Mouse (Mus musculus) intestine, embryonic 14.5 days (tissue): ENCODE measurements around the gene Trim69. TPM values are rescaled to one million over a fixed set of nuclear protein-coding genes. Genes with fewer than 3 reads are reported as not detected.

ENCODE experiments used
- ATAC-seq: fragments of 200-750 bp; cut with Nextera tagmentation; replicated peaks from 2 replicates; pipeline ENCODE4 v1.8.0; 2017; ENCODE audit warnings: low read depth, moderate number of reproducible peaks, moderate TSS enrichment, moderate library complexity; ENCODE audit not compliant: low FRiP score, low TSS enrichment
- DNase-seq: peaks from one replicate; pipeline ENCODE4 v3.0.0-alpha.2; 2018; ENCODE audit warnings: low spot score
- H3K27ac ChIP-seq: fragments of 300-500 bp; sonication (generic); 2 replicates; pipeline ENCODE4 v1.5.1; 2014; ENCODE audit warnings: low read depth, mild to moderate bottlenecking, control low read depth
- H3K27me3 ChIP-seq: fragments of 300-500 bp; sonication (generic); replicated peaks from 2 replicates; pipeline ENCODE4 v1.6.1; 2014; ENCODE audit warnings: low read length, control low read depth; ENCODE audit not compliant: control insufficient read depth, insufficient read depth
- H3K36me3 ChIP-seq: fragments of 300-500 bp; sonication (generic); 2 replicates; pipeline ENCODE4 v1.6.1; 2014; ENCODE audit warnings: low read length, control low read depth; ENCODE audit not compliant: control insufficient read depth, insufficient read depth
- H3K4me1 ChIP-seq: fragments of 300-500 bp; sonication (generic); replicated peaks from 2 replicates; pipeline ENCODE4 v1.6.1; 2014; ENCODE audit warnings: low read length, control low read depth, mixed read lengths; ENCODE audit not compliant: control insufficient read depth, insufficient read depth
- H3K4me2 ChIP-seq: fragments of 300-500 bp; sonication (generic); 2 replicates; pipeline ENCODE4 v1.6.1; 2014; ENCODE audit warnings: low read length
- H3K4me3 ChIP-seq: fragments of 300-500 bp; sonication (generic); 2 replicates; pipeline ENCODE4 v1.5.1; 2014; ENCODE audit warnings: low read depth, low read length, control low read depth, mixed read lengths
- H3K9ac ChIP-seq: fragments of 300-500 bp; sonication (generic); 2 replicates; pipeline ENCODE4 v1.6.1; 2014; ENCODE audit warnings: mild to moderate bottlenecking, low read length
- H3K9me3 ChIP-seq: fragments of 300-500 bp; sonication (generic); 2 replicates; pipeline ENCODE4 v1.6.1; 2016; ENCODE audit warnings: low read length, control low read depth; ENCODE audit not compliant: control insufficient read depth
- WGBS: fragments of 180-500 bp; shearing (Covaris S2); extraction: QIAGEN DNeasy Blood & Tissue Kit; methylation state at CpG from one replicate; pipeline ENCODE4 v1.1.7; 2014; 5-methylcytosine and 5-hydroxymethylcytosine counted together
- polyA plus RNA-seq: library from polyadenylated mRNA; unstranded; fragments of >200 nt; fragmentation: Nextera tagmentation; extraction: Ambion mirVana; gene quantifications from 2 replicates; pipeline ENCODE4 v1.2.1, GENCODE M21; 2014

Trim69 gene
- not detected in 2 replicates for polyA plus RNA-seq

DNA sequence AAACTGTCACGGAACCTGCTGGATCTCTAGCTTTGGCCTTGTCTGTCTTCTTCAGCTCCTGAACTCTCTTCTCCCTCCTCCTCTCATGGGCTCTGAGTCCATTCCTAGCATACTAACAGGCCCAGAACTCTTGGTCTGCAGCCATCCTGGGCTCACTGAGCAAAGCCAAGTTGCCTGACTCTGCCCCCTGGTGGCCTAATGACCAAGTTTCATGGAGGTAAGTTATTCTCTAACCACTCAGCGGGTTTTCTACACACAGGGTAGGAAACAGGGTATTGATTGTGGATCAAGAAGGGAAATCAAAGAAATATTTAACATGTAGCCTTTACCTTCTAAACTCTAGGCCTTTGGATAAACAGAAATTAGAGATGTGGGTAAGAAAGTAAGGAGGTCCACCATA lies at the start of gene Trim69:
Gene Trim69 (plus strand): TSS at position 21 of the 400 bp plus-strand sequence.
- H3K9ac ChIP-seq = no peak within 1 kb of the TSS
- H3K27me3 ChIP-seq = no peaks in the 10 kb centered on the region
- H3K9me3 ChIP-seq = no peaks in the 10 kb centered on the region
- peaks cover 4% of the 10 kb centered on the region for H3K4me1 ChIP-seq
- WGBS = 42% methylated on average over 2 of the region's 2 CpGs
- ATAC-seq (peak; percentile 48; the same call in 1 of the 2 replicates), DNase-seq (peak; percentile 84)
- H3K4me3 ChIP-seq = no peak within 1 kb of the TSS
- peak within 1 kb of the TSS; percentile 22; the same call in 1 of the 2 replicates for H3K27ac ChIP-seq
- no peaks in the 10 kb centered on the region for H3K36me3 ChIP-seq
- no peak within 1 kb of the TSS for H3K4me2 ChIP-seq

- 90% methylated on average over 2 of the region's 2 CpGs for WGBS
- H3K27me3 ChIP-seq = no peaks in the 10 kb centered on the region
- no peak overlapping the region for H3K9ac ChIP-seq
- H3K9me3 ChIP-seq = no peaks in the 10 kb centered on the region
- no peak overlapping the region for H3K27ac ChIP-seq
- peak overlapping the region; percentile 68 for H3K4me2 ChIP-seq
- ATAC-seq (no peak), DNase-seq (no peak)
- peaks cover 6% of the 10 kb centered on the region; the same call in 1 of the 2 replicates for H3K4me1 ChIP-seq
- peak overlapping the region; percentile 87; the same call in 1 of the 2 replicates for H3K4me3 ChIP-seq
- H3K36me3 ChIP-seq = peaks cover 18% of the 10 kb centered on the region
Observed at GRCm38 (mm10) chr2:122116888-122117287, 43.6 kb upstream of the Trim69 start.

DNA sequence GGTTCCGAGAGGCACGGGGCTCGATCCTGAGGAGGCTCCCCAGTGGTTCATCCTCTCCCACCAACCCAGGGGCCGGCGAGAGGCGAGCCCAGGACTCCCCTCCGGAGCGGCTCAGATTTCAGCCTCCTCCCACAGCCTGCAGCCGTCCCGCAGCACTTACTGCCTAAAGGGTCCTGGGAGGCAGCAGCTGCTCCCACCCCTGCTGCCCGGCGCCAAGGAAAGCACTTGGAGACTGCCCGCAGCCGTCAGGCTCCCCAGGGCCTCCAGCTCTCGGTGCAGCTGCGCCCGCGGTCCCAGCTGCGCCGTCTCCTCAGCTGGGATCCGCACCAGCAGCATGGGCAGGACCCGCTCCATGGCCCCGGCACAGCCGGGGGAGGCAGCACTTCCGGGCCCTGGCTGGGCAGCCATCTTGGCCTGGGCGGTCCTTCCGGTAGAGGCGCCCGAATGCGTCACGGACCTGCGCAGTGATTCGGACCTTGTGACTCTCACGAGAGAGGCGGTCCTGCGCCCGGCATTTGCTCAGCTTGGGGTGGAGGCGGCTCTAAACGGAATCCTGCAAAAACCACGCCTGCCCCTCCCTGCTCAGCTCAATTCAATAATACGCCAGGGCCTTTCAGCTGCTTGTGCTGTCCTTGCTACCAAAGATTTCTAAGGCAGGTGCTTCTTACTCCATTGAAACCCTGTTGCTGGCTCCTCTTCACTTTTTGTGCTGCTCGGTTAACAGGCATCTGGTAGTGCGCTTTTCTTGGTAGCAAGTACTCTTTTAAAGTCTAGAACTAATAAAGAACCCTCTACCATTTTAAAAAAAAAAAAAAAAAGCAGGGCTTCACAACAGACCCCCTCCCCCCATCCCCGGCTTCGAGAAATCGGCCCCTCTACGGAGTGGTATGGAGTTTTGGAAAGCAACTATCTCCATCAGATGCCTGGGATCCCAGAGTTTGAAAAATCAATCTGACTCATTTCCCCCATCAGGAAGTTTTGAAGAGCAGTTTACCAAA lies 42.2 kb upstream of the Trim69 start, which contains the start of gene Spg11:
Gene Spg11 (minus strand): TSS at position 426 of the 998 bp plus-strand sequence.
- Histone ChIP-seq H3K27ac (peak within 1 kb of the TSS; percentile 99), H3K9ac (peak within 1 kb of the TSS; percentile 91), H3K4me1 (peaks cover 6% of the 10 kb centered on the region; the same call in 1 of the 2 replicates), H3K4me3 (peak within 1 kb of the TSS; percentile 87), H3K9me3 (no peaks in the 10 kb centered on the region), H3K36me3 (peaks cover 10% of the 10 kb centered on the region), H3K4me2 (peak within 1 kb of the TSS; percentile 68), H3K27me3 (no peaks in the 10 kb centered on the region)
- WGBS = under 1% methylated on average over 47 of the region's 47 CpGs
- peak; percentile 99 for ATAC-seq
- peak; percentile 96 for DNase-seq

DNA sequence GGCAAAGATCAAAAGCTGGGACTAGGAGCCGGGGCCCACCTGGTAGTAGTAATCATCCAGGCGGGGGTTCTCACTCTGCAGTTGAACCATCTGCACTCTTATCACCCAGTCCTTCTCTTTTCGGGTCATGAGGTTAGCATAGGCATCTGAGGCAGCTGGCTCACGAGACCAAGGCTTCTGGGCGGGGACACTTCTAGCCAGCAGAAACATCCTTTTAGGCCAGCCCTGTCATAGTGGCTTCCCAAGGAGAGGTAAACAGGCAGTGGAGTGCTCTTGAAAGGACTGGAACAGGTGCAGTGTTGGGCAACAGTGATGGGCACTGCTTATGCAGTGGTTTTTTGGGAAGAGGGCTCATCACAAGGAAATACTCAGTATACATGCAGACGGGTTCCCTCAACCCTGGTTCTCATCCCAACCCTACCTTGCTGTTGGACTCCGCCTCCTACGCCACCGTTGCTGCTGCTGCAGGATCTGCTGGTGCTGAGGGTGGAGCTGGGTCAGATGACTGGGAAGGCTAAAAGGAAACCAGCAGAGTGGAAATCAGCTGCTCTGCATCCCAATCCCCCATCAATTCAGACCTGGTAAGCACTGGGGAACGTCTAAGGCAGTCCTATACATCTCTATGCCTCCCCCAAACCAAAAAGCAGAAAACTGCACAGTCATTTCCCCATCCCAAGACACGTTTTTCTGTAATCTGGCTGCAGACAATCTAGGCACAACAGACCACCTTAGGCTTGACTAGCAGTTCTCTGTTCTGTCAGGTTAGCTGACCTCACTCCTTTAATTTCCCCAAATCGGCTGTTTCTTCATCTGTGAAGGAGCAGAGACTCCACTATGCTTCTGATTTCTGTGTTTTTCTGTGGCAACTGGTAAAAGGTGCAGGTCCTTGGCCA lies 34.6 kb upstream of the Trim69 start:
- ATAC-seq = no peak
- Histone ChIP-seq H3K36me3 (no peaks in the 10 kb centered on the region), H3K4me2 (no peak overlapping the region), H3K27ac (no peak overlapping the region), H3K4me1 (peaks cover 7% of the 10 kb centered on the region; the same call in 1 of the 2 replicates), H3K27me3 (no peaks in the 10 kb centered on the region), H3K9me3 (no peaks in the 10 kb centered on the region), H3K4me3 (no peak overlapping the region), H3K9ac (no peak overlapping the region)
- 49% methylated on average over 12 of the region's 12 CpGs for WGBS
- no peak for DNase-seq

DNA sequence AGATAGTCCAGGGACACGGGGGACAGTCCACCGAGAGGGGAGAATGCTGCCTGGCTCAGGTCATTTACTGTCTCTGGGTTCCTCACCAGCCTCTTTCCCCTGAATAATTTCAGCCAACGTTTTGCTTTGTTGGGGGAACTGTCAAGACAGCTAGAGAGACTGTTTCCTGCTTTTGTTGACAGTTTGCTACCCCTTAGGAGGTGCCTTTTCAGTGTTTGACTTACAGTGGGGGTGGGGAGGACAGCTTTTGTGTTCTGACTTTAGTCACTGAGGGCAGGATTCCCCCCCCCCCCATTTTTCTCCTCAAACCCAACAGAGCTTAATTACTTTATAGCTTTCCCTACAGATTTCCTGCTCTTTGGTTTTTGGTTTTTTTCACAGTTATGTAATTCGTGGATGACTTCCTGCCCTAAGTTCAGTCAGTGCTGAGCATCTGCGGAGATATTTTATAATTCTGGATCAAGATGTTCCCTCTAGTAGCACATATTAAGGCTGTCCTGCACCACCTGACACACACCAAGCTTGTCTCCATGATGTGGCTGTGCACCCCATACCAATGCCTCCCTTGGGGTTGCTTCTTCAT lies 33.6 kb upstream of the Trim69 start:
- WGBS = 33% methylated on average over 5 of the region's 5 CpGs
- no peak for ATAC-seq
- H3K4me2 ChIP-seq = no peak overlapping the region
- no peaks in the 10 kb centered on the region for H3K36me3 ChIP-seq
- no peak overlapping the region for H3K4me3 ChIP-seq
- no peak for DNase-seq
- no peaks in the 10 kb centered on the region for H3K9me3 ChIP-seq
- H3K4me1 ChIP-seq = peaks cover 7% of the 10 kb centered on the region; the same call in 1 of the 2 replicates
- no peaks in the 10 kb centered on the region for H3K27me3 ChIP-seq
- H3K27ac ChIP-seq = no peak overlapping the region
- no peak overlapping the region for H3K9ac ChIP-seq

DNA sequence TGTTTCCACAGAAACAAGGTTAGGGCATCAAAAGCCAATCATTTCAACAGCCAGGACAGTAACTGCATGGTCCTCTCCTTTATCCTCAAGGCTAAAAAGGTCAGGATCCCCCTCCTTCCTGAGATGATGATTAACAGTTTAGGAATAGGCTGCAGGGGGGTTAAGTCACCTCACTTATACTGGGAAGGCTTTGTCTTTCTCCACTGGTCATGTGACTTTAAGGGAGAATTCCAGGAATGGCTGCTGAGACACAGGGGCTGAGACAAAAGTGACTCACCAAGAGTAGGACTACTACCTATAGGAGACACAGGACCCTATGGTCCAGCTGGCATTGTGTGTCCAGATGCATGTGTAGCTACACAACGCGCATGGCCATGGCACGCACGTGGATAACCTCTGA lies 32.9 kb upstream of the Trim69 start:
- 96% methylated on average over 4 of the region's 4 CpGs for WGBS

DNA sequence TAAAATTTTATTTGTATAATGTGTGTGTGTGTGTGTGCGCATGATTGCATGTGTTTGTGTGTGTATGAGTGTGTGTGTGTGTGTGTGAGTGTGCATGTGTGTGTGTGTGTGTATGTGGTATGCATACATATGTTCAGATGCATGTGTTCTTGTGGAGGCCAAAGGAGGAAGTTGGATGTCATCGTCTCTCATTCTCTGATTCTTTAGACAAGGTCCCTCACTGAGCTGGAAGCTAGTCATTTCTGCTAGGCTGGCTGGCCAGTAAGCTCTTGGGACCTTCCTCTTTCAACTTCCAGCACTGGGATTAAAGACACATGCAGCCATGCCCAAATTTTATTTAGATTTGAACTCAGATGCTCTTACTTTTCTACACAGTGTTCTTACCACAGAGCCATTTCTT lies 28.4 kb upstream of the Trim69 start:
- Histone ChIP-seq H3K4me3 (no peak overlapping the region), H3K27ac (no peak overlapping the region), H3K27me3 (no peaks in the 10 kb centered on the region), H3K4me2 (no peak overlapping the region), H3K4me1 (peaks cover 1% of the 10 kb centered on the region; the same call in 1 of the 2 replicates), H3K9me3 (no peaks in the 10 kb centered on the region), H3K36me3 (no peaks in the 10 kb centered on the region), H3K9ac (no peak overlapping the region)
- 92% methylated on average over 2 of the region's 2 CpGs for WGBS
- no peak for ATAC-seq
- no peak for DNase-seq

More for the DNA sequence above, 32.9 kb upstream of the Trim69 start:
- no peak overlapping the region for H3K4me2 ChIP-seq
- H3K4me1 ChIP-seq = peaks cover 7% of the 10 kb centered on the region; the same call in 1 of the 2 replicates
- no peaks in the 10 kb centered on the region for H3K27me3 ChIP-seq
- H3K9me3 ChIP-seq = no peaks in the 10 kb centered on the region
- no peak for ATAC-seq
- H3K27ac ChIP-seq = no peak overlapping the region
- DNase-seq = no peak
- H3K36me3 ChIP-seq = no peaks in the 10 kb centered on the region
- no peak overlapping the region for H3K9ac ChIP-seq
- no peak overlapping the region for H3K4me3 ChIP-seq

GRCm38 (mm10) chr2:122132618-122133017 lies 27.9 kb upstream of the Trim69 start:
- no peaks in the 10 kb centered on the region for H3K36me3 ChIP-seq
- no peak overlapping the region for H3K4me2 ChIP-seq
- WGBS = 77% methylated on average over 2 of the region's 2 CpGs
- H3K4me3 ChIP-seq = no peak overlapping the region
- H3K27me3 ChIP-seq = no peaks in the 10 kb centered on the region
- no peaks in the 10 kb centered on the region for H3K4me1 ChIP-seq
- H3K27ac ChIP-seq = no peak overlapping the region
- no peak for ATAC-seq
- no peak for DNase-seq
- no peaks in the 10 kb centered on the region for H3K9me3 ChIP-seq
- H3K9ac ChIP-seq = no peak overlapping the region
